Mouse (Mus musculus): Measurements from ENCODE around the gene Esp38.
"Not testable (repeated sequence)": the region's sequence is repeated elsewhere in the genome, so short reads cannot be mapped to it uniquely, and the experiment has no call there.

The Esp38 gene

DNA sequence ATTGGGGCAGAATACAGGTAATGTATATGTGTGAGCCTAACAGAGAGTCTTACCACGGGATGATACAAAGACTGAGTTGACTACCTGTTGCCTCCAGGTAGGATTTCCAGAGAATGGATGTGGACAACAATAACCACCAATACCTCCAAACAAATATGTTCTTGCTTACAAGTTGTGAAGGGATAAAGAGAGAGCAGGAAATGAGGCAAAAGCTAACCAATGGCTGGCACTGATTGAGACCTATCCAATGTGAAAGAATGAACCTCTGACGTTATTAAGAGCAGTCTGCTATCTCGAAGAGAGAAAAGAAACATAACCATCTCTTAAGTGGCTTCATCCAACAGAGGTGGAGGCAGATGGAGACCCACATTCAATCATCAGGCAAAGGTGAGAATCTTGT is at the start of gene Esp38:
TSS of gene Esp38 (plus strand) at position 301 of the 400 bp plus-strand sequence.
- DNase-seq (ENCODE audit: low spot score in 2 of 2) = no peak

DNA sequence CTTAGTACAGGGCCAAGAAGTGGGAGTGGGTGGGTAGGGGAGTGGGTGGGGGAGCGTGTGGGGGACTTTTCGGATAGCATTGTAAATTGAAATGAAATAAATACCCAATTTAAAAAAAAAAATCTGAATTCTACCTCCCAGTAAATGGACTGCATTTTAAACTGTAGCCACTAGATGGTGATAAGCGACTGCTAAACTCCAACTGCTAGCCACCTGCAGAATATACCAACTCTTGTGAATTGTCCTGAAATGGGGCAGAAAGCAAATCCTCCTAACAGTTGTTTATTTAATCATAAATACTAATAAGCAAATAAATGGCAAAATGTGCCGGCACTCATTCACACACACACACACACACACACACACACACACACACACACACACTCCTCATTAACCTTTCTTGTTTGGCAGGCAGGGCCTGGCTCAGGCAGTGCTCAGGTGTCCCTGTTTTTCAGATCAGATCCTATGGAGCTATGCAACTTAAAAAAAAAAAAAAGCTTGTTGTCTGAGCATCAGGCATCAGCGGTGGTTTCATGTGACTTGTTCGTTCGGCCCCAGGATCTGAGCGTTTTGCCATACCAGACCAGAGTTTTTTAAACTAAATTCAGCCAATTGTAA is 47.3 kb upstream of the Esp38 start:
- not testable (repeated sequence) for DNase-seq (ENCODE audit: low spot score in 2 of 2)

Data from right cerebral cortex, postnatal 36 days (tissue).